Mouse (Mus musculus): ENCODE data around the gene Edem2. TPM values are rescaled to one million over a fixed set of nuclear protein-coding genes. Genes with fewer than 3 reads are reported as not detected.

Gene Edem2
- polyA plus RNA-seq, 1 experiment from 2014 or later = 28.2 TPM

GRCm38 (mm10) chr2:155696851-155697250, 32.4 kb downstream of the Edem2 start:
- H3K9ac ChIP-seq = no peak overlapping the region
- WGBS = 77% methylated on average over 7 of the region's 7 CpGs
- no peak overlapping the region for H3K4me2 ChIP-seq (replicated peaks)
- H3K4me1 ChIP-seq = no peaks in the 10 kb centered on the region
- no peak overlapping the region for H3K27ac ChIP-seq
- H3K36me3 ChIP-seq = peaks cover 7% of the 10 kb centered on the region; the same call in 1 of the 2 replicates
- ATAC-seq (ENCODE audit: low FRiP score, low read depth) = no peak
- no peak overlapping the region for H3K4me3 ChIP-seq
- no peaks in the 10 kb centered on the region for H3K27me3 ChIP-seq
- H3K9me3 ChIP-seq = no peaks in the 10 kb centered on the region

- H3K9ac ChIP-seq = no peak overlapping the region
- no peak overlapping the region for H3K27ac ChIP-seq
- WGBS = 18% methylated on average over 7 of the region's 7 CpGs
- no peaks in the 10 kb centered on the region for H3K9me3 ChIP-seq
- H3K4me1 ChIP-seq = peaks cover 2% of the 10 kb centered on the region
- H3K27me3 ChIP-seq = no peaks in the 10 kb centered on the region
- H3K4me2 ChIP-seq (replicated peaks) = no peak overlapping the region
- no peak for ATAC-seq (ENCODE audit: low FRiP score, low read depth)
- H3K4me3 ChIP-seq = no peak overlapping the region
- H3K36me3 ChIP-seq = peaks cover under 1% of the 10 kb centered on the region; the same call in 1 of the 2 replicates
Measured at GRCm38 (mm10) chr2:155696091-155696558, 33.1 kb downstream of the Edem2 start.

GRCm38 (mm10) chr2:155695316-155695715, 34.0 kb downstream of the Edem2 start:
- no peak overlapping the region for H3K4me2 ChIP-seq (replicated peaks)
- 74% methylated on average over 3 of the region's 3 CpGs for WGBS

GRCm38 (mm10) chr2:155694564-155694963, 34.7 kb downstream of the Edem2 start:
- WGBS = 70% methylated on average over 2 of the region's 2 CpGs
- no peak for ATAC-seq (ENCODE audit: low FRiP score, low read depth)
- Histone ChIP-seq H3K4me1 (peaks cover 17% of the 10 kb centered on the region), H3K4me2 (replicated peaks) (no peak overlapping the region), H3K27me3 (no peaks in the 10 kb centered on the region), H3K9ac (no peak overlapping the region), H3K4me3 (no peak overlapping the region), H3K9me3 (no peaks in the 10 kb centered on the region), H3K27ac (no peak overlapping the region), H3K36me3 (no peaks in the 10 kb centered on the region)

More at GRCm38 (mm10) chr2:155695316-155695715, 34.0 kb downstream of the Edem2 start:
- ATAC-seq (ENCODE audit: low FRiP score, low read depth) = no peak
- Histone ChIP-seq H3K36me3 (no peaks in the 10 kb centered on the region), H3K4me1 (peaks cover 11% of the 10 kb centered on the region), H3K4me3 (no peak overlapping the region), H3K9me3 (no peaks in the 10 kb centered on the region), H3K9ac (no peak overlapping the region), H3K27me3 (no peaks in the 10 kb centered on the region), H3K27ac (no peak overlapping the region)

GRCm38 (mm10) chr2:155693136-155693535, 36.1 kb downstream of the Edem2 start:
- Histone ChIP-seq H3K4me3 (no peak overlapping the region), H3K27ac (no peak overlapping the region), H3K4me2 (replicated peaks) (no peak overlapping the region), H3K27me3 (no peaks in the 10 kb centered on the region), H3K9me3 (no peaks in the 10 kb centered on the region), H3K9ac (no peak overlapping the region), H3K4me1 (peaks cover 22% of the 10 kb centered on the region), H3K36me3 (0 out of 2 replicates have a peak, but pooled peaks cover under 1% of the 10 kb centered on the region)
- 72% methylated on average over 4 of the region's 4 CpGs for WGBS
- ATAC-seq (ENCODE audit: low FRiP score, low read depth) = no peak

GRCm38 (mm10) chr2:155691723-155692493, 37.4 kb downstream of the Edem2 start, which contains the start of gene Trpc4ap:
Gene Trpc4ap, minus strand, starts transcription at chr2:155692384.
- H3K27ac ChIP-seq = peak within 1 kb of the TSS; percentile 69
- peak; percentile 98 for ATAC-seq (ENCODE audit: low FRiP score, low read depth)
- peaks cover 22% of the 10 kb centered on the region for H3K4me1 ChIP-seq
- peak within 1 kb of the TSS; percentile 77 for H3K4me2 ChIP-seq (replicated peaks)
- no peaks in the 10 kb centered on the region for H3K9me3 ChIP-seq
- peak within 1 kb of the TSS; percentile 96 for H3K4me3 ChIP-seq
- H3K9ac ChIP-seq = peak within 1 kb of the TSS; percentile 95
- under 1% methylated on average over 59 of the region's 72 CpGs for WGBS
- H3K36me3 ChIP-seq = peaks cover 12% of the 10 kb centered on the region
- H3K27me3 ChIP-seq = no peaks in the 10 kb centered on the region

- Histone ChIP-seq H3K4me3 (peak overlapping the region; percentile 96), H3K36me3 (peaks cover 15% of the 10 kb centered on the region), H3K4me1 (peaks cover 22% of the 10 kb centered on the region), H3K27me3 (no peaks in the 10 kb centered on the region), H3K4me2 (replicated peaks) (peak overlapping the region; percentile 77), H3K9ac (peak overlapping the region; percentile 95), H3K9me3 (no peaks in the 10 kb centered on the region), H3K27ac (peak overlapping the region; percentile 69; the same call in 1 of the 2 replicates)
- ATAC-seq (ENCODE audit: low FRiP score, low read depth) = no peak
- 5% methylated on average over 8 of the region's 8 CpGs for WGBS
Measured at GRCm38 (mm10) chr2:155691336-155691722, 37.9 kb downstream of the Edem2 start.

GRCm38 (mm10) chr2:155689211-155689610, 40.1 kb downstream of the Edem2 start:
- Histone ChIP-seq H3K9me3 (no peaks in the 10 kb centered on the region), H3K27me3 (no peaks in the 10 kb centered on the region), H3K9ac (no peak overlapping the region), H3K4me1 (peaks cover 22% of the 10 kb centered on the region), H3K4me3 (no peak overlapping the region), H3K27ac (no peak overlapping the region), H3K4me2 (replicated peaks) (no peak overlapping the region), H3K36me3 (peaks cover 23% of the 10 kb centered on the region)
- WGBS = 63% methylated on average over 4 of the region's 4 CpGs
- no peak for ATAC-seq (ENCODE audit: low FRiP score, low read depth)

- Histone ChIP-seq H3K9me3 (no peaks in the 10 kb centered on the region), H3K4me2 (replicated peaks) (no peak overlapping the region), H3K27ac (no peak overlapping the region), H3K9ac (no peak overlapping the region), H3K4me3 (no peak overlapping the region), H3K36me3 (peaks cover 23% of the 10 kb centered on the region), H3K4me1 (peaks cover 22% of the 10 kb centered on the region), H3K27me3 (no peaks in the 10 kb centered on the region)
- WGBS = 96% methylated on average over 11 of the region's 11 CpGs
- no peak for ATAC-seq (ENCODE audit: low FRiP score, low read depth)
Measured at GRCm38 (mm10) chr2:155687746-155688145, 41.5 kb downstream of the Edem2 start.

GRCm38 (mm10) chr2:155686572-155686971, 42.7 kb downstream of the Edem2 start:
- no peaks in the 10 kb centered on the region for H3K9me3 ChIP-seq
- H3K27me3 ChIP-seq = no peaks in the 10 kb centered on the region
- H3K4me2 ChIP-seq (replicated peaks) = no peak overlapping the region
- WGBS = 89% methylated on average over 5 of the region's 5 CpGs
- H3K4me3 ChIP-seq = no peak overlapping the region
- no peak overlapping the region for H3K27ac ChIP-seq
- ATAC-seq (ENCODE audit: low FRiP score, low read depth) = no peak
- no peak overlapping the region for H3K9ac ChIP-seq
- peaks cover 23% of the 10 kb centered on the region for H3K36me3 ChIP-seq
- H3K4me1 ChIP-seq = peaks cover 22% of the 10 kb centered on the region

GRCm38 (mm10) chr2:155683821-155684220, 45.5 kb downstream of the Edem2 start:
- ATAC-seq (ENCODE audit: low FRiP score, low read depth) = no peak
- Histone ChIP-seq H3K4me1 (no peaks in the 10 kb centered on the region), H3K27me3 (no peaks in the 10 kb centered on the region), H3K4me3 (no peak overlapping the region), H3K27ac (no peak overlapping the region), H3K9me3 (no peaks in the 10 kb centered on the region), H3K4me2 (replicated peaks) (no peak overlapping the region), H3K36me3 (peaks cover 27% of the 10 kb centered on the region), H3K9ac (no peak overlapping the region)
- WGBS = 92% methylated on average over 5 of the region's 5 CpGs

- WGBS = 45% methylated on average over 3 of the region's 3 CpGs
- H3K9ac ChIP-seq = no peak overlapping the region
- no peaks in the 10 kb centered on the region for H3K4me1 ChIP-seq
Measured at GRCm38 (mm10) chr2:155683137-155683536, 46.1 kb downstream of the Edem2 start.

More at GRCm38 (mm10) chr2:155683137-155683536, 46.1 kb downstream of the Edem2 start:
- H3K9me3 ChIP-seq = no peaks in the 10 kb centered on the region
- no peaks in the 10 kb centered on the region for H3K27me3 ChIP-seq
- no peak overlapping the region for H3K27ac ChIP-seq
- H3K4me2 ChIP-seq (replicated peaks) = no peak overlapping the region
- H3K4me3 ChIP-seq = no peak overlapping the region
- no peak for ATAC-seq (ENCODE audit: low FRiP score, low read depth)
- H3K36me3 ChIP-seq = peaks cover 27% of the 10 kb centered on the region

All from limb, embryonic 13.5 days (tissue).